Mouse (Mus musculus) liver, embryonic 16.5 days (tissue): Measurements from ENCODE around the gene Foxf1. TPM values are rescaled to one million over a fixed set of nuclear protein-coding genes. Genes with fewer than 3 reads are reported as not detected.

Source experiments
- ATAC-seq: fragments of 200-750 bp; cut with Nextera tagmentation; 2 replicates; pipeline ENCODE4 v1.8.0; 2017; ENCODE audit warnings: low read depth, mild to moderate bottlenecking, moderate number of reproducible peaks, moderate library complexity
- H3K27ac ChIP-seq: fragments of 300-500 bp; sonication (generic); 2 replicates; pipeline ENCODE4 v1.5.1; 2014; ENCODE audit warnings: mild to moderate bottlenecking, low read length
- H3K27me3 ChIP-seq: fragments of 300-500 bp; sonication (generic); 2 replicates; pipeline ENCODE4 v1.6.1; 2014; ENCODE audit warnings: low read depth, low read length, mixed read lengths; ENCODE audit not compliant: control insufficient read depth, insufficient read depth
- H3K36me3 ChIP-seq: fragments of 300-500 bp; sonication (generic); 2 replicates; pipeline ENCODE4 v1.6.1; 2014; ENCODE audit warnings: mild to moderate bottlenecking; ENCODE audit not compliant: control insufficient read depth, insufficient read depth
- H3K4me1 ChIP-seq: fragments of 300-500 bp; sonication (generic); 2 replicates; pipeline ENCODE4 v1.6.1; 2014; ENCODE audit warnings: low read depth, low read length, mixed read lengths; ENCODE audit not compliant: control insufficient read depth
- H3K4me2 ChIP-seq: fragments of 300-500 bp; sonication (generic); 2 replicates; pipeline ENCODE4 v1.6.1; 2014; ENCODE audit warnings: low read depth, low read length, mixed read lengths
- H3K4me3 ChIP-seq: fragments of 300-500 bp; sonication (generic); 2 replicates; pipeline ENCODE4 v1.5.1; 2014; ENCODE audit warnings: low read depth, mild to moderate bottlenecking, low read length
- H3K9ac ChIP-seq: fragments of 300-500 bp; sonication (generic); 2 replicates; pipeline ENCODE4 v1.6.1; 2014; ENCODE audit warnings: low read depth, low read length
- H3K9me3 ChIP-seq: fragments of 300-500 bp; sonication (generic); replicated peaks from 2 replicates; pipeline ENCODE4 v1.6.1; 2016; ENCODE audit warnings: low read length; ENCODE audit not compliant: control insufficient read depth
- WGBS: fragments of 180-500 bp; shearing (Covaris S2); extraction: QIAGEN DNeasy Blood & Tissue Kit; methylation state at CpG from one replicate; pipeline ENCODE4 v1.1.7; 2014; ENCODE audit not compliant: insufficient replicate concordance; 5-methylcytosine and 5-hydroxymethylcytosine counted together
- polyA plus RNA-seq: library from polyadenylated mRNA; unstranded; fragments of >200 nt; fragmentation: Nextera tagmentation; extraction: Ambion mirVana; gene quantifications from 2 replicates; pipeline ENCODE4 v1.2.1, GENCODE M21; 2015

The Foxf1 gene
- polyA plus RNA-seq, 1 experiment from 2014 or later: 2.7 TPM

- Histone ChIP-seq H3K4me2 (no peak overlapping the region), H3K4me3 (no peak overlapping the region), H3K9me3 (no peaks in the 10 kb centered on the region), H3K4me1 (no peaks in the 10 kb centered on the region), H3K27ac (no peak overlapping the region), H3K36me3 (no peaks in the 10 kb centered on the region), H3K27me3 (peaks cover 72% of the 10 kb centered on the region), H3K9ac (no peak overlapping the region)
- WGBS: 19% methylated on average over 11 of the region's 11 CpGs
- no peak for ATAC-seq
These were observed 11.6 kb upstream of the Foxf1 start for GRCm38 (mm10) chr8:121072406-121073130.

- Histone ChIP-seq H3K9ac (no peak overlapping the region), H3K4me1 (no peaks in the 10 kb centered on the region), H3K4me2 (no peak overlapping the region), H3K4me3 (no peak overlapping the region), H3K9me3 (no peaks in the 10 kb centered on the region), H3K27me3 (peaks cover 79% of the 10 kb centered on the region), H3K27ac (no peak overlapping the region), H3K36me3 (no peaks in the 10 kb centered on the region)
- no peak for ATAC-seq
- 3% methylated on average over 48 of the region's 48 CpGs for WGBS
These were observed 10.7 kb upstream of the Foxf1 start for GRCm38 (mm10) chr8:121073174-121074107.

- H3K36me3 ChIP-seq: no peaks in the 10 kb centered on the region
- H3K9ac ChIP-seq: no peak overlapping the region
- no peak for ATAC-seq
- H3K27ac ChIP-seq: no peak overlapping the region
- 5% methylated on average over 15 of the region's 15 CpGs for WGBS
- no peaks in the 10 kb centered on the region for H3K9me3 ChIP-seq
- H3K4me3 ChIP-seq: no peak overlapping the region
- H3K4me2 ChIP-seq: no peak overlapping the region
- H3K27me3 ChIP-seq: peaks cover 87% of the 10 kb centered on the region
- no peaks in the 10 kb centered on the region for H3K4me1 ChIP-seq
These were observed 9.9 kb upstream of the Foxf1 start for GRCm38 (mm10) chr8:121074108-121074847.

- H3K4me1 ChIP-seq: no peaks in the 10 kb centered on the region
- ATAC-seq: no peak
- H3K4me3 ChIP-seq: no peak overlapping the region
- peaks cover 90% of the 10 kb centered on the region for H3K27me3 ChIP-seq
- no peaks in the 10 kb centered on the region for H3K36me3 ChIP-seq
- H3K4me2 ChIP-seq: no peak overlapping the region
- H3K27ac ChIP-seq: no peak overlapping the region
- 3% methylated on average over 10 of the region's 10 CpGs for WGBS
- H3K9ac ChIP-seq: no peak overlapping the region
- no peaks in the 10 kb centered on the region for H3K9me3 ChIP-seq
These were observed 9.4 kb upstream of the Foxf1 start for GRCm38 (mm10) chr8:121074848-121075145.

GRCm38 (mm10) chr8:121075936-121076335 is 8.2 kb upstream of the Foxf1 start:
- Histone ChIP-seq H3K4me3 (no peak overlapping the region), H3K36me3 (no peaks in the 10 kb centered on the region), H3K9me3 (no peaks in the 10 kb centered on the region), H3K9ac (no peak overlapping the region), H3K4me2 (no peak overlapping the region), H3K27me3 (peaks cover 97% of the 10 kb centered on the region), H3K27ac (no peak overlapping the region), H3K4me1 (no peaks in the 10 kb centered on the region)
- ATAC-seq: no peak
- WGBS: 11% methylated on average over 13 of the region's 13 CpGs

GRCm38 (mm10) chr8:121076555-121076954 is 7.6 kb upstream of the Foxf1 start:
- H3K36me3 ChIP-seq: no peaks in the 10 kb centered on the region
- WGBS: 22% methylated on average over 7 of the region's 7 CpGs
- H3K27ac ChIP-seq: no peak overlapping the region

GRCm38 (mm10) chr8:121078721-121079120 is 5.5 kb upstream of the Foxf1 start:
- no peaks in the 10 kb centered on the region for H3K9me3 ChIP-seq
- H3K27ac ChIP-seq: no peak overlapping the region
- no peak overlapping the region for H3K4me3 ChIP-seq
- 20% methylated on average over 14 of the region's 14 CpGs for WGBS
- no peaks in the 10 kb centered on the region for H3K36me3 ChIP-seq
- no peaks in the 10 kb centered on the region; the same call in 1 of the 2 replicates for H3K4me1 ChIP-seq
- peaks cover 98% of the 10 kb centered on the region for H3K27me3 ChIP-seq
- no peak overlapping the region for H3K4me2 ChIP-seq
- no peak for ATAC-seq
- no peak overlapping the region for H3K9ac ChIP-seq

More at GRCm38 (mm10) chr8:121076555-121076954, 7.6 kb upstream of the Foxf1 start:
- no peak overlapping the region for H3K4me2 ChIP-seq
- no peak for ATAC-seq
- H3K9ac ChIP-seq: no peak overlapping the region
- no peak overlapping the region for H3K4me3 ChIP-seq
- no peaks in the 10 kb centered on the region for H3K4me1 ChIP-seq
- peaks cover 97% of the 10 kb centered on the region for H3K27me3 ChIP-seq
- no peaks in the 10 kb centered on the region for H3K9me3 ChIP-seq

- H3K27ac ChIP-seq: no peak overlapping the region
- H3K4me3 ChIP-seq: no peak overlapping the region
- peaks cover 98% of the 10 kb centered on the region for H3K27me3 ChIP-seq
- H3K36me3 ChIP-seq: no peaks in the 10 kb centered on the region
- H3K9me3 ChIP-seq: no peaks in the 10 kb centered on the region
- WGBS: 11% methylated on average over 7 of the region's 7 CpGs
- no peak overlapping the region for H3K9ac ChIP-seq
- no peaks in the 10 kb centered on the region; the same call in 1 of the 2 replicates for H3K4me1 ChIP-seq
- no peak overlapping the region for H3K4me2 ChIP-seq
- ATAC-seq: no peak
These were observed 5.0 kb upstream of the Foxf1 start for GRCm38 (mm10) chr8:121079201-121079600.
